Mouse (Mus musculus) heart, embryonic 13.5 days (tissue): ENCODE measurements around the gene Zfp213. TPM values are rescaled to one million over a fixed set of nuclear protein-coding genes. Genes with fewer than 3 reads are reported as not detected.
"Not testable (repeated sequence)": the region's sequence is repeated elsewhere in the genome, so short reads cannot be mapped to it uniquely, and the experiment has no call there.

Experiments used
- ATAC-seq: fragments of 200-750 bp; cut with Nextera tagmentation; 2 replicates; pipeline ENCODE4 v1.8.0; 2017; ENCODE audit warnings: moderate TSS enrichment; ENCODE audit not compliant: insufficient number of reproducible peaks, low FRiP score, low TSS enrichment; ENCODE audit errors: extremely low read depth
- H3K27ac ChIP-seq: fragments of 300-500 bp; sonication (generic); replicated peaks from 2 replicates; pipeline ENCODE4 v1.5.1; 2015; ENCODE audit warnings: moderate library complexity, mild to moderate bottlenecking, inconsistent platforms
- H3K27me3 ChIP-seq: fragments of 300-500 bp; sonication (generic); replicated peaks from 2 replicates; pipeline ENCODE4 v1.6.1; 2015; ENCODE audit warnings: mild to moderate bottlenecking, inconsistent platforms
- H3K36me3 ChIP-seq: fragments of 300-500 bp; sonication (generic); 2 replicates; pipeline ENCODE4 v1.6.1; 2015; ENCODE audit warnings: mild to moderate bottlenecking, inconsistent platforms
- H3K4me1 ChIP-seq: fragments of 300-500 bp; sonication (generic); 2 replicates; pipeline ENCODE4 v1.6.1; 2015; ENCODE audit warnings: inconsistent platforms
- H3K4me2 ChIP-seq: fragments of 300-500 bp; sonication (generic); 2 replicates; pipeline ENCODE4 v1.6.1; 2015; ENCODE audit warnings: inconsistent platforms, mild to moderate bottlenecking, moderate library complexity
- H3K4me3 ChIP-seq: fragments of 300-500 bp; sonication (generic); 2 replicates; pipeline ENCODE4 v1.5.1; 2015; ENCODE audit warnings: moderate library complexity, mild to moderate bottlenecking, inconsistent platforms
- H3K9ac ChIP-seq: fragments of 300-500 bp; sonication (generic); 2 replicates; pipeline ENCODE4 v1.6.1; 2015; ENCODE audit warnings: inconsistent platforms, mild to moderate bottlenecking, moderate library complexity
- H3K9me3 ChIP-seq: fragments of 300-500 bp; sonication (generic); 2 replicates; pipeline ENCODE4 v1.6.1; 2016; ENCODE audit warnings: inconsistent platforms
- WGBS: fragments of 180-500 bp; shearing (Covaris S2); methylation state at CpG from one replicate; pipeline ENCODE4 v1.1.7; 2015; ENCODE audit warnings: mixed read lengths; 5-methylcytosine and 5-hydroxymethylcytosine counted together
- polyA plus RNA-seq: library from polyadenylated mRNA; unstranded; fragments of >200 nt; fragmentation: Nextera tagmentation; extraction: Ambion mirVana; gene quantifications from 2 replicates; pipeline ENCODE4 v1.2.1, GENCODE M21; 2015

Gene Zfp213
- polyA plus RNA-seq, 1 experiment from 2014 or later: 12.7 TPM

- Histone ChIP-seq H3K27ac (peak within 1 kb of the TSS; percentile 93), H3K27me3 (no peaks in the 10 kb centered on the region), H3K9me3 (no peaks in the 10 kb centered on the region), H3K4me3 (peak within 1 kb of the TSS; percentile 54), H3K4me2 (peak within 1 kb of the TSS; percentile 88), H3K4me1 (peaks cover 13% of the 10 kb centered on the region), H3K36me3 (no peaks in the 10 kb centered on the region), H3K9ac (peak within 1 kb of the TSS; percentile 86)
- WGBS: 5% methylated on average over 31 of the region's 31 CpGs
- ATAC-seq: peak; percentile 86
Observed at GRCm38 (mm10) chr17:23598582-23599552, 34.8 kb upstream of the Zfp213 start, which contains the start of gene Zfp13. Gene Zfp13 (minus strand): TSS chr17:23599487.

DNA sequence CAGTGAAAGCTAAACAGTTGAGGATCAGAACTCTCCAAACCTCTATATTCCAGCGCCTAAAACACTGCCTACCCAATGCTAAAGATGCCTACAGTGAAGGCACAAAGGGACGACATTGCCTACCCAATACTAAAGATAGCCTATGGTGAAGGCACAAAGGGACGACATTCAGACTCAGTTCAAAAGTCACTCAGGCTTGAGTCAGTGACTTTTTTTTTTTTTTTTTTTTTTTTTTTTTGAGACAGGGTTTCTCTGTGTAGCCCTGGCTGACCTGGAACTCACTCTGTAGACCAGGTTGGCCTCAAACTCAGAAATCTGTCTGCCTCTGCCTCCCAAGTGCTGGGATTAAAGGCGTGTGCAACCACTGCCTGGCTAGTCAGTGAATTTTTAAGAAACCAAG lies 31.1 kb upstream of the Zfp213 start:
- not testable (repeated sequence) for H3K27ac ChIP-seq, ATAC-seq, H3K9me3 ChIP-seq, H3K4me3 ChIP-seq, H3K9ac ChIP-seq, H3K36me3 ChIP-seq, H3K27me3 ChIP-seq, H3K4me2 ChIP-seq
- peaks cover 22% of the 10 kb centered on the region for H3K4me1 ChIP-seq
- 73% methylated on average over 4 of the region's 4 CpGs for WGBS

DNA sequence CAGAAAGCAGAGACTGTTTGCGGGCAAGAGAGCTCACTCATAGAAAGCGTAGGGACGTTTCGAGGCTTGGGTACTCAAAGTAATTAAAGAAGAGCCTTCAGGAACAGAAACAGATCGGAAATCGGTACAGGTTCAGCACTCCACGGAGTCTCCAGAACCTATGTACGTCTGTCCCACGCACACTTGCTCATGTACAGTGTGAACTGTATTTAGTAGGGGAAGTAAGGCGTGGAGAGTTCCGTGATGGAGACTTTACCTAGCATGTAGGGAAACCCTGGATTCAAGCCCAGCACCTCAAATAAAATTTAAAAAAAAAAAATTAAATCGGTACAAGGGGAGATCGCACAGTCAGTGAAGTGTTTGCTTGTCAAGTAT lies 28.9 kb upstream of the Zfp213 start:
- WGBS: 12% methylated on average over 13 of the region's 13 CpGs
- ATAC-seq: no peak
- Histone ChIP-seq H3K36me3 (no peaks in the 10 kb centered on the region), H3K9ac (peak overlapping the region; percentile 79), H3K9me3 (no peaks in the 10 kb centered on the region), H3K27me3 (no peaks in the 10 kb centered on the region), H3K27ac (peak overlapping the region; percentile 67), H3K4me3 (peak overlapping the region; percentile 63), H3K4me1 (peaks cover 9% of the 10 kb centered on the region), H3K4me2 (peak overlapping the region; percentile 79)

- Histone ChIP-seq H3K27ac (peak overlapping the region; percentile 67), H3K4me2 (peak overlapping the region; percentile 79), H3K36me3 (no peaks in the 10 kb centered on the region), H3K9ac (peak overlapping the region; percentile 79), H3K27me3 (no peaks in the 10 kb centered on the region), H3K9me3 (no peaks in the 10 kb centered on the region), H3K4me3 (peak overlapping the region; percentile 63), H3K4me1 (peaks cover 9% of the 10 kb centered on the region)
- ATAC-seq: peak; percentile 86
- 7% methylated on average over 34 of the region's 34 CpGs for WGBS
Observed at GRCm38 (mm10) chr17:23592208-23592925, 28.3 kb upstream of the Zfp213 start.

DNA sequence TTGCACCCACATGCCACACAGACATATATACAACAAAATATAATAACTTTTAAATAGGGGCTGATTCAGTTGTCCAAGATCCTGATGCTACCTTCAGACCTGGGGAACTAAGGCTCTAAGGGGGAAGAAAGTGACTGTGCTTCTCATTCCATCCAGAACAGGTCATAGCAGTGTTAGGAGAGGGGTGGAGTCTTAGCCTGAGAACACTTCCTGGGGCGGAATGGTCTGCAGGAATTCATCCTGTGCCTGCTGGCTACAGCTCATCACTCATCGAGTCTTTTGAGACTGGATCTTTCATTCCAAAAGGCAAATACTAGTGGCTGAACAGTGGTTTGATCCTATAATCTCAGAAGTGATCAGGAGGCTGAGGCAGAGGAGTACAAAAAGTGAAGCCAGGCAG lies 23.2 kb upstream of the Zfp213 start:
- no peak for ATAC-seq
- no peak overlapping the region for H3K9ac ChIP-seq
- WGBS: 36% methylated on average over 2 of the region's 2 CpGs
- no peak overlapping the region for H3K4me2 ChIP-seq
- no peak overlapping the region for H3K27ac ChIP-seq
- peaks cover 22% of the 10 kb centered on the region for H3K4me1 ChIP-seq
- H3K4me3 ChIP-seq: no peak overlapping the region
- no peaks in the 10 kb centered on the region for H3K27me3 ChIP-seq
- H3K36me3 ChIP-seq: peaks cover 15% of the 10 kb centered on the region
- no peaks in the 10 kb centered on the region for H3K9me3 ChIP-seq

DNA sequence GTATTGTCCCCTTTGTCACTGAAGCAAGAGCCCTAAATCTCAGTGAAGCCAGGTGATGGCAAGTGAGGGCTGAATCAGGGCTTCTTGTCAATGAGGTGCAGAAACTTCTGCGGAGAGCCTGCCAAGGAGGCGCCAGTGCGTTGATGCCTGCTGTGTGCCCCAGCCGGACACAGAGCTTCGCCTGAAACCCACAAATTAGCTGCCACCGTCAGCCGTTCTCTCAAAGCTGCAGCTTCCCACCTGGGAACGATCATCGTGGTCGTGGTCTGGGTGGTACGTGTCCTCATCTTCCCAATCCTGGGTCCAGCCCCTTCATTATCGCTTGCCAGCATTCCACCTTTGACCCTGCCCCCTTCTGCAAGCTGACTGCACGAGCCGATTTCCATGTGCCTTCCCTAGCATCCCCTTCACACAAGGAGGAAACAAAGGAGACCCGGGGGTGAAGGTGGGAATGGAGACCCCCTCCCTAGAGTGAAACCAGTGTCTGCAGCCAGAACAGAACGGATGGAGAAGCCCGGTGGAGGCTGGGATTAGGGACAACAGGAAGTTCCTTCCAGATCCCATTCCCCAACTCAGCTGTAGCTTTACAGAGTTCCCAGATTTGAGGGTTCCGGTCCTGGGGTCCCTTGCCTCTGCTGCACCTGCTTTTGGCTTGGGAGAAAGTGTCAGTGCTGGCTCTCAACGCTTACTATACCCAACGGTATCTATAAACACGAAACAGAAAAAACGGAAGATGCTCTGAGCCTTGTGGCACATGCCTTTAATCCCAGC lies 21.9 kb upstream of the Zfp213 start:
- Histone ChIP-seq H3K4me2 (peak overlapping the region; percentile 95), H3K27me3 (no peaks in the 10 kb centered on the region), H3K9me3 (no peaks in the 10 kb centered on the region), H3K4me1 (peaks cover 20% of the 10 kb centered on the region), H3K9ac (peak overlapping the region; percentile 89), H3K27ac (peak overlapping the region; percentile 8; the same call in 1 of the 2 replicates), H3K36me3 (peaks cover 26% of the 10 kb centered on the region), H3K4me3 (peak overlapping the region; percentile 80)
- 1% methylated on average over 22 of the region's 22 CpGs for WGBS
- ATAC-seq: no peak

DNA sequence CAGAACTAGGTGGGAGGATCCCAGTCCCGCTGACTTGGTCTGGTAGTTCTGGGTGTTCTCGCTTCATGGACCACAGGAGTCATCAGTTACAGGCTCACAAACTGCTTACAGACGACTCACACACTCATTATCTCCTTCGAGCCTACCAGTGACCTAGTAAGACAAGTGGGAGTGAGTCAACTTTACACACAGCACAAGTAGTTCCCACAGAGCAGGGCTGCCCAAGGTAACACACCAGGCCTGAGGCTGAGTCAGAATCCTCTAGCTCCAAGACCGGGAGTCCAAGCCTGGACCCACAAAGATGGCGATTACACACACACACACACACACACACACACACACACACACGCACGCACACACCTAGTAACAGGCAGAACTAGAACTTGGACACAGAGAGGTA lies 20.7 kb upstream of the Zfp213 start:
- Histone ChIP-seq H3K9me3 (no peaks in the 10 kb centered on the region), H3K4me3 (peak overlapping the region; percentile 80), H3K27ac (no peak overlapping the region), H3K36me3 (peaks cover 37% of the 10 kb centered on the region), H3K27me3 (no peaks in the 10 kb centered on the region), H3K4me1 (peaks cover 20% of the 10 kb centered on the region), H3K4me2 (peak overlapping the region; percentile 95), H3K9ac (peak overlapping the region; percentile 89)
- WGBS: 75% methylated on average over 8 of the region's 8 CpGs
- no peak for ATAC-seq

DNA sequence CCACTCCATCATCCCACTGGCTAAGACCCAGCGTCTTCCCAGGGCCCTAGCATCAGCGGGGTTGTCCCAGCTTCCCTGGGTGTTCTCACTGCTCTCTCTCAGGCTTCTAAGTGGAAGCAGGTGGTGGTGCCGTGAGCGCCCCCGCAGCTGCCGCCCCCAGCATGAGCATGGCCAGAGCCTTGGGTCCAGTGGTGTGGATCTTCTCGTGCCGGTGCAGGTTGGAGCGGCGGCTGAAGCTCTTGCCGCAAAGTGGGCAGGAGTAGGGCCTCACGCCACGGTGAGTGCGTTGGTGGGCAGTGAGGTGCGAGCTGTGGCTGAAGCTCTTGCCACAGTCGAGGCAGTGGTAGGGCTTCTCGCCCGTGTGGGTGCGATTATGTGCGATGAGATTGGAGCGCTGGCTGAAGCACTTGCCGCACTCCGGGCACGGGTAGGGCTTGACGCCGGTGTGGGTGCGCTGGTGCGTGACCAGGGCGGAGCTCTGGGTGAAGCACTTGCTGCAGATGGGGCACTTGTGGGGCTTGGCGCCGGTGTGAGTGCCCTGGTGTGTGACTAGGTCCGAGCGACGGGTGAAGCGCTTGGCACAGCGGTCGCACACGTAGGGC lies 12.0 kb upstream of the Zfp213 start:
- Histone ChIP-seq H3K36me3 (peaks cover 87% of the 10 kb centered on the region), H3K4me3 (no peak overlapping the region), H3K4me1 (no peaks in the 10 kb centered on the region), H3K27me3 (no peaks in the 10 kb centered on the region), H3K27ac (no peak overlapping the region), H3K9ac (no peak overlapping the region), H3K4me2 (no peak overlapping the region), H3K9me3 (peaks cover 12% of the 10 kb centered on the region; the same call in 1 of the 2 replicates)
- ATAC-seq: no peak
- WGBS: 92% methylated on average over 38 of the region's 38 CpGs

DNA sequence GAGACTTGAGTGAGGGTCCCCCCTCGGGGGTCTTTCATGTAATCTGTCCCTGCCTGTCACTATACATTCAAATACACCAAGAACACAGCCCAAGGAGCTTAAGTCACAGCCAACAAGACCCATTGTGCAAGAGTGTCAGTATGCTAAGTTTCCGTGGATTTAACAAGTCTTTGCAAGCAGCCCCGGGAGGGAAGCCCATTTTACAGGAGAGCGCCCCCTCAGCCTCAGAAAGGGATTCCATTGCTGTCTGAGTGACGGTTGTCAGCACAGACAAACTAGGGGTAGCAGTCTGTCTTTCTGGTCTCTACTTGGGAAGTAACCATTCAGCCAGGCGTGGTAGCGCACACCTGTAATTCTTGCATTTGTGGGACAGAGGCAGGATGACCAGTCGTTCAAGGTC lies 10.1 kb upstream of the Zfp213 start:
- H3K9me3 ChIP-seq: peaks cover 12% of the 10 kb centered on the region; the same call in 1 of the 2 replicates
- H3K4me3 ChIP-seq: no peak overlapping the region
- no peak for ATAC-seq
- H3K4me1 ChIP-seq: no peaks in the 10 kb centered on the region
- H3K36me3 ChIP-seq: peaks cover 68% of the 10 kb centered on the region
- WGBS: 82% methylated on average over 8 of the region's 8 CpGs
- H3K4me2 ChIP-seq: no peak overlapping the region
- no peak overlapping the region for H3K9ac ChIP-seq
- H3K27ac ChIP-seq: no peak overlapping the region
- H3K27me3 ChIP-seq: no peaks in the 10 kb centered on the region

GRCm38 (mm10) chr17:23572059-23572458 lies 8.0 kb upstream of the Zfp213 start:
- WGBS: 71% methylated on average over 6 of the region's 6 CpGs
- no peak for ATAC-seq

More at GRCm38 (mm10) chr17:23572059-23572458, 8.0 kb upstream of the Zfp213 start:
- peaks cover 8% of the 10 kb centered on the region; the same call in 1 of the 2 replicates for H3K9me3 ChIP-seq
- no peaks in the 10 kb centered on the region for H3K4me1 ChIP-seq
- H3K9ac ChIP-seq: no peak overlapping the region
- H3K36me3 ChIP-seq: peaks cover 48% of the 10 kb centered on the region
- H3K27me3 ChIP-seq: no peaks in the 10 kb centered on the region
- no peak overlapping the region for H3K4me3 ChIP-seq
- H3K27ac ChIP-seq: no peak overlapping the region
- no peak overlapping the region for H3K4me2 ChIP-seq
